Mouse (Mus musculus) thymus, adult 2 months (tissue): ENCODE measurements around the gene Gcc1. TPM values are rescaled to one million over a fixed set of nuclear protein-coding genes. Genes with fewer than 3 reads are reported as not detected.

Experiments
- DNase-seq: peaks from one replicate; pipeline ENCODE4 v3.0.0; 2021
- H3K27ac ChIP-seq: fragments of 200-500 bp; 2 replicates; pipeline ENCODE4 v1.5.1; 2012; ENCODE audit warnings: low read length, control low read depth; ENCODE audit not compliant: control insufficient read depth, insufficient read depth
- H3K27me3 ChIP-seq: fragments of 200-500 bp; 2 replicates; pipeline ENCODE4 v1.6.1; 2012; ENCODE audit warnings: mild to moderate bottlenecking, low read length, moderate library complexity, mixed read lengths; ENCODE audit not compliant: control insufficient read depth, insufficient read depth
- H3K36me3 ChIP-seq: fragments of 200-500 bp; 2 replicates; pipeline ENCODE4 v1.6.1; 2012; ENCODE audit warnings: mild to moderate bottlenecking, low read length, moderate library complexity; ENCODE audit not compliant: control insufficient read depth, insufficient read depth
- H3K4me1 ChIP-seq: fragments of 200-500 bp; replicated peaks from 2 replicates; pipeline ENCODE4 v1.6.1; 2012; ENCODE audit warnings: low read length; ENCODE audit not compliant: control insufficient read depth, insufficient read depth
- H3K4me3 ChIP-seq: fragments of 200-500 bp; 2 replicates; pipeline ENCODE4 v1.5.1; 2012; ENCODE audit warnings: mild to moderate bottlenecking, low read length, control low read depth, moderate library complexity; ENCODE audit not compliant: control insufficient read depth, insufficient read depth
- CTCF ChIP-seq: fragments of 200-500 bp; IDR thresholded peaks from 2 replicates; pipeline ENCODE4 v1.5.1; 2012; ENCODE audit warnings: mild to moderate bottlenecking, control low read depth, low read length, moderate library complexity, borderline replicate concordance; ENCODE audit not compliant: control insufficient read depth, poor library complexity, insufficient read depth; ENCODE audit errors: extremely low read depth
- POLR2A ChIP-seq: fragments of 200-500 bp; IDR thresholded peaks from 2 replicates; pipeline ENCODE4 v1.6.1; 2012; ENCODE audit warnings: mild to moderate bottlenecking, low read length, control low read depth, moderate library complexity; ENCODE audit not compliant: control insufficient read depth, poor library complexity, insufficient read depth; ENCODE audit errors: extremely low read depth
- WGBS: fragments of 180-500 bp; shearing (Covaris S2); methylation state at CpG from one replicate; pipeline ENCODE4 v1.1.7; 2018; 5-methylcytosine and 5-hydroxymethylcytosine counted together
- polyA plus RNA-seq: library from polyadenylated mRNA; depleted of rRNA; stranded (reverse); fragments of >200 nt; gene quantifications from 2 replicates; pipeline ENCODE4 v1.2.3, GENCODE M21; 2012

The Gcc1 gene
- polyA plus RNA-seq, 1 experiment, result 9.3 TPM

DNA sequence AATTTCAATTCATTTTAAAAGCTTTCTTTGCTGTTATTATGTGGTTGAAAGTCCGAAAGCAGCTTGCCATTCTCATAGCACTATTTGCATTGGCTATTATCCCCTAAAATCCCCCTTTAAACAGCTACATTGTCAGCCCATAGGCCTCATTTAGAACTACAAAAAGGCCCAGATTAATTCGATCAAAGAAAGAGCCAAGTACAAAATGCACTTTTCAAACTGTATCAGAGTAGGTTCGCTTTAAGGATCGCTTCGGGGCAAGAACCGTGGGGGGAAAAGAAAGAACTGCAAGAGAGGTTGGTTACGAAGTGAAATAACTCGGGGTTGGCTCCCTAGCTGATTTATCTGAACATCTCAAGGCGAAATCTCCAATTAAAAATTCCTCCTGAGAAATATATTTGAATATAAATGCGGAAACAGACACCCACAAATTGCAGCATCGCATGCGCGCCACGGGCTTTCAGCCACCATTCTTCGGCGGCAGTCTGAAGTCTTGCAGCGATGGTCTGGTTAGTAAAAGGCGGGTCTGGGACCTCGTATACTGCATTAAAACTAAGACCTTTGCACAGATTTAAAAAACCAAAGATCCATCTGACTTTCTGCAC lies 31.2 kb downstream of the Gcc1 start:
- Histone ChIP-seq H3K4me1 (peaks cover 6% of the 10 kb centered on the region; the same call in 1 of the 2 replicates), H3K27me3 (no peaks in the 10 kb centered on the region), H3K4me3 (peak overlapping the region; percentile 13), H3K27ac (no peak overlapping the region), H3K36me3 (no peaks in the 10 kb centered on the region)
- TF ChIP-seq CTCF, result no peak
- no peak for TF ChIP-seq POLR2A
- DNase-seq, result peak; percentile 24
- 4% methylated on average over 19 of the region's 19 CpGs for WGBS

DNA sequence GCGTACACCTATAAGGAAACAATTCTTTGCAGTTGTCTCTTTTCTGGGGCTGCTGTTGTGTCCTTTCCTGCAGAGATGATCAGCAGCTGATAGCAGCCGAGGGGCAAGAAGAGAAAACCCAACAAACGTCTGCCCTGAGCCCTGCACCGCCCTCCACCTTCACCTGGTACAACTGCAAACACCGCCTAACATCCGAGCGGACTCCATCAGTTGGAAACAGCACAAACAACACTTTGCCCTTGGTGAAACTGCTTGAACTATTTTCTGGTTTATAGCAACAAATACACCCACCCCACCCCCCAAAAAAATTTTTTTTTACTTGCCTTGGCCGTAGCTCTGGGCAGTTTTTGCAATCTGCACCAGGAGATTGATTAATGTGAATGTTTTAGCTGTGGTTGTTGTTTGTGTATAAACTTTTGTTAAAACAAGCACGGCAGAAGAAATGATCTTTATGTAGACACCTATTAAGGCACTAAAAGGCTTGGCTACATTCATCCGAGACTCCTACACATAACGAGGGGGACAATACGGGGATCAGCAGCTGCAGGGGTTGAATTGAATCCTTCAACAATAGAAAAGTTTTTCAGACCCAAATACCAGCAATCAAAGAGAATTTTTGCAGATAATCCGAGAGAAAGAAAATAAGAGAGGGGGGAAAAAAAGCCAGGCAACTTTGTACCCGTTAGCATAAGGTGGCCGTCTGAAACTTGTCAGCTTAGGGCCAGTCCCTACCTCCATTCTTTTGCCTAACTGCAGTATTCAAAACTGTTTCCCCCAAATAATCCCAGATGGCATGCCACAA lies 31.9 kb downstream of the Gcc1 start:
- Histone ChIP-seq H3K4me1 (peaks cover 6% of the 10 kb centered on the region; the same call in 1 of the 2 replicates), H3K4me3 (no peak overlapping the region), H3K27me3 (no peaks in the 10 kb centered on the region), H3K36me3 (no peaks in the 10 kb centered on the region), H3K27ac (no peak overlapping the region)
- TF ChIP-seq POLR2A (no peak), CTCF (no peak)
- 48% methylated on average over 15 of the region's 15 CpGs for WGBS
- no peak for DNase-seq

DNA sequence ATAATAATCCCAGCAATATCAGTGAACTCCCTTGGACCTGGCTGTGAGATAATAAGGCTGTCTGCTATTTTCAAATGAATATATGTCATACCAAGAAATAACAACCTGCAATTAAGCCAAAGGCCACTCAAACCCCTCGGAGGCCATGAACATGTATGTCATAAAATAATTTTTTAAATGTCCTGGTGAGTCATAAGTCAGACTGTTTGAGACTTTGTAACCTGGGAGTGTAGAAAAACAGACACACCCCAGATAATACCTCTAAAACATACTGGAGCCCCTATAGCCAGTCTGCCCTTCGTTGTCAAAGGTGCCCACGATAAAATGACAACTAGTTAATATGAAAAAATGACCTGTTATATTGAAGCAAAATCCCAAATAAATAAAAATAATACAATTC lies 39.2 kb downstream of the Gcc1 start:
- no peak for DNase-seq
- no peaks in the 10 kb centered on the region for H3K36me3 ChIP-seq
- H3K27me3 ChIP-seq, result no peaks in the 10 kb centered on the region
- WGBS, result 93% methylated on average over 3 of the region's 3 CpGs
- H3K27ac ChIP-seq, result no peak overlapping the region
- no peak overlapping the region for H3K4me3 ChIP-seq
- no peaks in the 10 kb centered on the region for H3K4me1 ChIP-seq
- TF ChIP-seq POLR2A, result no peak
- TF ChIP-seq CTCF, result no peak

DNA sequence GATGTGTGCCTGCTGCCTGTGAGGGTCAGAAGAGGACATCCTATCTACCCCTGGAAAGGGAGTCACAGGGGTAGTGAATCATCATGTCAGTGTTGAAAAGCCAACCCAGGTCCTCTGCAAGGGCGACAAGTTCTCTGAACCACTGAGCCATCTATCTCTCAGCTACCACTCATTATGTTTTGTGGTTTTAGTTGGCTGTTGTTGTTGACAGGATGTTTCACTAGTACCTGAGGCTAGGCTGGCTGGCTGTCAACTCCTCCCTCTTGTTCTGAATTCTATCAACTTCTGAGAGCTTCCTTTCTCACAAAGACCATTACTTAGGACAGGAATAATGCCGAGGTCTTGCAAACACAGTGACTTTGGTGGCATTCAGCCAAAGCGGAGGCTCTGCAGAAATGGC lies 43.0 kb downstream of the Gcc1 start:
- no peaks in the 10 kb centered on the region for H3K4me1 ChIP-seq
- no peaks in the 10 kb centered on the region for H3K36me3 ChIP-seq
- TF ChIP-seq CTCF (no peak), POLR2A (no peak)
- no peak for DNase-seq
- no peak overlapping the region for H3K4me3 ChIP-seq
- H3K27ac ChIP-seq, result no peak overlapping the region
- no peaks in the 10 kb centered on the region for H3K27me3 ChIP-seq
- WGBS, result 83% methylated on average over 3 of the region's 3 CpGs

DNA sequence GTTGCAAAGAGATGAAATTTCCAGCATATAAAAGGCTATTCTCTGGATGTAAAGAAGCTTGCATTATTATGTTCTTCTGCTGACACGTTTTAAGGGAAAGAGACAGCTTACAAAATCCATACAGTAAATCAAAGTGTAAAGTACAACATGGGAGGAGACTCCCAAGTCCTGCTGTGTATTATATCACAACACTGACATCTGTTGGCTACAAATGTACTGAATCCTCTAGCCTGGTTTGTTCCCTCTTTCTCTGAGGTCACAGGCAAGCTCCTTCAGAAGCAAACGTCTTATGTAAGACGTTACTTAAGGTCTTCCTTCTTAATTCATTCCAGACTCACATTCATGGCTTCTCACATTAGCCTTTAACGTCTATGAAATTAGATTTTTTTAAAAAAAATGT lies 46.2 kb downstream of the Gcc1 start:
- Histone ChIP-seq H3K27me3 (no peaks in the 10 kb centered on the region), H3K27ac (no peak overlapping the region), H3K36me3 (no peaks in the 10 kb centered on the region), H3K4me3 (no peak overlapping the region), H3K4me1 (no peaks in the 10 kb centered on the region)
- DNase-seq, result no peak
- 27% methylated on average over 4 of the region's 4 CpGs for WGBS
- TF ChIP-seq CTCF (no peak), POLR2A (no peak)

DNA sequence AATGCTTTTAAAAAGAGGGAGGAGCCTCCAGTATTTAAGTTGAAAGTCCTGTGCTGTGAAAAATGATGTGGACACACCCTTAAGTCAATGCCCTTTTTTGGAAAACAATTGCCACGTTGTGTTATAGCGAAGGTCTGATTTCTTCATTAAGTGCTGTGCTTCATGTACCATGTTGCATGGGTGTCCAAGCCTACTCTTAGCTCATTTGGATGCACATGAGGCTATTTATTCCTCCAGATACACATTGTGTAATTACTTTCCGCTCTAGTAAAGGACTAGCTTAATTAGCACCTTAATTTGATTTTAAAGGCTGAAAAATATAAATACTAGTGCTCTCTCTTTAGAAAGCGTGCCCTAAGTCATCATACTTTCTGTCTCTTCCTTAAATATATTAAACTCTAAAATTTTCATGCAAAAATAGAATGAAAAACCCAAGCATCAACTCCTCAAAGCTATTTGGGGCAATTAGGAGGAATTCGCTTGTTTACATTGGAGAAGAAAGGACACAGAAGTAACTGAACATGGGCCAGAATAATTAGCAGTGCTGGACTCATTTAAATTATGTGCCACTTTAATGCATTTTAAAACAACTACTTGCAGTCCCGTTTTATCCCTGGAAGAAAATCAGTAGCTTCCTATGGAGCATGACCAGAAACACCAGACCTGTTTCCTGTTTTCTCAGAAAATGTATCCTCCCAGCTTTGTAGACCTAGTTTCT lies 58.1 kb downstream of the Gcc1 start:
- no peak overlapping the region for H3K4me3 ChIP-seq
- H3K27me3 ChIP-seq, result no peaks in the 10 kb centered on the region
- no peak overlapping the region for H3K27ac ChIP-seq
- no peaks in the 10 kb centered on the region for H3K36me3 ChIP-seq
- 95% methylated on average over 6 of the region's 6 CpGs for WGBS
- TF ChIP-seq POLR2A, result no peak
- no peak for DNase-seq
- no peaks in the 10 kb centered on the region for H3K4me1 ChIP-seq
